Mouse (Mus musculus) small intestine, adult 2 months (tissue): ENCODE measurements around the gene Nudcd2. TPM values are rescaled to one million over a fixed set of nuclear protein-coding genes. Genes with fewer than 3 reads are reported as not detected.
A peak's percentile ranks its signal among the peaks of the same experiment; 100 is the strongest.

ENCODE experiments used
- H3K27ac ChIP-seq: fragments of 200-500 bp; 2 replicates; pipeline ENCODE4 v1.5.1; 2012; ENCODE audit warnings: low read depth, low read length, control low read depth, inconsistent platforms; ENCODE audit not compliant: insufficient read depth
- H3K27me3 ChIP-seq: fragments of 200-500 bp; 2 replicates; pipeline ENCODE4 v1.6.1; 2012; ENCODE audit warnings: mild to moderate bottlenecking, moderate library complexity, low read length, inconsistent platforms; ENCODE audit not compliant: control insufficient read depth, insufficient read depth
- H3K36me3 ChIP-seq: fragments of 200-500 bp; 2 replicates; pipeline ENCODE4 v1.6.1; 2012; ENCODE audit warnings: mild to moderate bottlenecking, low read length, control low read depth, inconsistent platforms; ENCODE audit not compliant: control insufficient read depth, insufficient read depth
- H3K4me1 ChIP-seq: fragments of 200-500 bp; 2 replicates; pipeline ENCODE4 v1.6.1; 2012; ENCODE audit warnings: low read length, inconsistent platforms, mixed read lengths; ENCODE audit not compliant: control insufficient read depth, insufficient read depth, insufficient read length
- H3K4me3 ChIP-seq: fragments of 200-500 bp; 2 replicates; pipeline ENCODE4 v1.5.1; 2012; ENCODE audit warnings: low read depth, mild to moderate bottlenecking, control low read depth, inconsistent platforms, low read length, moderate library complexity
- CTCF ChIP-seq: fragments of 200-500 bp; IDR thresholded peaks from 2 replicates; pipeline ENCODE4 v1.5.1; 2012; ENCODE audit warnings: low read depth, mild to moderate bottlenecking, control low read depth, inconsistent platforms, low read length, moderate library complexity, mixed read lengths; ENCODE audit not compliant: insufficient replicate concordance, insufficient read length; ENCODE audit errors: extremely low read depth
- POLR2A ChIP-seq: fragments of 200-500 bp; IDR thresholded peaks from 2 replicates; pipeline ENCODE4 v1.6.1; 2012; ENCODE audit warnings: low read depth, mild to moderate bottlenecking, control low read depth, inconsistent platforms, low read length, moderate library complexity
- WGBS: fragments of 180-500 bp; shearing (Covaris S2); methylation state at CpG from one replicate; pipeline ENCODE4 v1.1.7; 2018; 5-methylcytosine and 5-hydroxymethylcytosine counted together
- polyA plus RNA-seq: library from polyadenylated mRNA; depleted of rRNA; stranded (reverse); fragments of >200 nt; gene quantifications from 2 replicates; pipeline ENCODE4 v1.2.3, GENCODE M21; 2012; rRNA removed

Nudcd2 gene
- polyA plus RNA-seq: 6.7 TPM in 2 replicates

DNA sequence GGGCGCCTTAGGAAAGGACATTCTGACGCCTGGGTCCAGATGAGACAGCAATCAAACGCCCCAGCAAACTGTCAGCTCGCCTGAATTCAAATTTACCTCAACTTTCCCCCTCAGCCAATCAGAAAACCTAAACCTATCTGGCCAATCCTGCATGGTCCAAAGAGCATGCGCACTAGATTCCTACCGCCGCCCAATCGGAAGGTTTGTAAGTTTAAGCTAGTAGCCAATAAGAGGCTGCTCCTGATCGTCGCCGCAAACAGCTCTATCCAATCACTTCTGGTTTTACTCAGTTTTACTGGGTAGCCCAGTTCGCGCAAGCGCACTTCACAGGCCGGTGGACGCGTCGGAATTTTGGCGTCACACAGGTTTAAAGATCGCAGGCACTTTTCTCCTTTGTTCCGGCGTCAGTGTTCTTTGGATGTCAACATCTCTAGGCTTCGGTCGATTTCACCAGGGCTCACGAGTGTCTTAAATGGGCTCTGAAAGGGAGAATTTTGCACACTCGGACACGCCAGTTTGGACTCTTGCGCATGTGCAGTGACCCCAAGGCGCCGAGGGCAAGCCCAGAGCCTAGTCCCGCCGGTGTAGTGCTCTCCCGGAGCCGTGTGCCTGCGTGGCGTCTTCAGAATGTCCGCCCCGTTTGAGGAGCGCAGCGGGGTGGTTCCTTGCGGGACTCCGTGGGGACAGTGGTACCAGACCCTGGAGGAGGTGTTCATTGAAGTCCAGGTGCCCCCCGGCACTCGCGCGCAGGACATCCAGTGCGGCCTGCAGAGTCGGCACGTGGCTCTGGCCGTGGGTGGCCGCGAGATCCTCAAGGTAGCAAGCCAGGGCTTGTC, at the start of gene Nudcd2, which contains the start of gene Hmmr:
Gene Nudcd2 (plus strand): TSS at position 329 of the 836 bp plus-strand sequence.
Gene Hmmr (minus strand): TSS at position 84 of the 836 bp plus-strand sequence.
- H3K4me3 ChIP-seq: peak within 1 kb of the TSS; percentile 73
- no peak for TF ChIP-seq CTCF
- TF ChIP-seq POLR2A: no peak
- H3K27me3 ChIP-seq: no peaks in the 10 kb centered on the region
- H3K36me3 ChIP-seq: peaks cover 17% of the 10 kb centered on the region
- H3K27ac ChIP-seq: peak within 1 kb of the TSS; percentile 30; the same call in 1 of the 2 replicates
- H3K4me1 ChIP-seq: 0 out of 2 replicates have a peak, but pooled peaks cover 2% of the 10 kb centered on the region
- under 1% methylated on average over 52 of the region's 52 CpGs for WGBS

DNA sequence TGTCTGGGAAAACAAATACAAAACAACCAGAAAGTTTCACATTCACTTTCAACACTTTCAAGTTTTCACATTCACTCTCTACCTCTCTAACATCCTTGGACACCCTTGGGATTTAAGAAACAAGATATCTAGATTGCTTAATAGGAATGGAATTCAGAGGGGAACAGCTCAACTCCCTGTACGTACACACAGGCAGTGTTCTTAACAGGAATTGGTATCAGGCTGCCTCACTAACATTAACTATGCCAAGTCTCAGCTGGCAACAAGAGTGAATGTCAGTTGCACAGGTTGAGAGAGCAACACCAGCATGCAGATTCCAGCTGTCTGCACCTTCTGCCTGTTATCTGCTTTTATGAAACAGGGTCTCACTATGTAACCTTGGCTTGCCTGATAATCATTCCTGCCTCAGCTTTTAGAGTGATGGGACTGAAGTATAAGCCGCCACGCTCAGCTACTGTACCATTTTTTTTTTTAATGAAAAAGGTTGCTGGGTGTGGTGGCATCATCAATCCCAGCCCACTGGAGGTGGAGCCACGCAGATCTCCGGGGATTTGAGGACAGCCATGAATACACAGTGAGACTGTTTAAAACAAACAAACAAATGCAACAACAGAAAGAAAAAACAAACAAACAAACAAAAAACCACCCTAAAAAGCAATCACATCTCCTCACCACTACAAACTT, 42.9 kb upstream of the Nudcd2 start:
- Histone ChIP-seq H3K27ac (no peak overlapping the region), H3K27me3 (no peaks in the 10 kb centered on the region), H3K4me3 (no peak overlapping the region), H3K4me1 (peaks cover 15% of the 10 kb centered on the region; the same call in 1 of the 2 replicates), H3K36me3 (peaks cover 18% of the 10 kb centered on the region)
- 12% methylated on average over 5 of the region's 5 CpGs for WGBS
- TF ChIP-seq POLR2A: no peak
- TF ChIP-seq CTCF: no peak

DNA sequence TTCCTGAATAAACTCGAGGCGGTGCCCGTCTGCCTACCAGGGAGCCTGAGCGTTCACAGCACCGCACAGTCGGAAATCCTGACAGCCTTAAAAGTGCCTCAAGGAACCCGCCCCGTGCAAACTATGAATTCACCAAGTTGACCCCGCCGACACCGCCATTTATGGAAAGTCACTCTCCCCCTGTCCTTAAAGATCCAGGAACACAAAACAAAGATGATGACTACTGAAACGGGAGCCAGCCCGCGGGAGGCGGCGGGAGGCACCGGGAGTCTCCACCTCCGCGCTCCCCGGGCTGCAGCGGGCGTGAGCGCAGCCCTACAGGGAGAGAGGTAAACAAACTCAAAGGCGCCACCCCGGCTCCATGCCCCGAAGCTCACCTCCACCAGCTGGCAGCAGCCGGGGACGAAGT, 41.4 kb upstream of the Nudcd2 start:
- H3K27me3 ChIP-seq: no peaks in the 10 kb centered on the region
- peak overlapping the region; percentile 86 for H3K27ac ChIP-seq
- peaks cover 5% of the 10 kb centered on the region for H3K36me3 ChIP-seq
- H3K4me3 ChIP-seq: peak overlapping the region; percentile 92
- under 1% methylated on average over 28 of the region's 28 CpGs for WGBS
- TF ChIP-seq POLR2A: no peak
- TF ChIP-seq CTCF: no peak
- H3K4me1 ChIP-seq: peaks cover 13% of the 10 kb centered on the region; the same call in 1 of the 2 replicates

DNA sequence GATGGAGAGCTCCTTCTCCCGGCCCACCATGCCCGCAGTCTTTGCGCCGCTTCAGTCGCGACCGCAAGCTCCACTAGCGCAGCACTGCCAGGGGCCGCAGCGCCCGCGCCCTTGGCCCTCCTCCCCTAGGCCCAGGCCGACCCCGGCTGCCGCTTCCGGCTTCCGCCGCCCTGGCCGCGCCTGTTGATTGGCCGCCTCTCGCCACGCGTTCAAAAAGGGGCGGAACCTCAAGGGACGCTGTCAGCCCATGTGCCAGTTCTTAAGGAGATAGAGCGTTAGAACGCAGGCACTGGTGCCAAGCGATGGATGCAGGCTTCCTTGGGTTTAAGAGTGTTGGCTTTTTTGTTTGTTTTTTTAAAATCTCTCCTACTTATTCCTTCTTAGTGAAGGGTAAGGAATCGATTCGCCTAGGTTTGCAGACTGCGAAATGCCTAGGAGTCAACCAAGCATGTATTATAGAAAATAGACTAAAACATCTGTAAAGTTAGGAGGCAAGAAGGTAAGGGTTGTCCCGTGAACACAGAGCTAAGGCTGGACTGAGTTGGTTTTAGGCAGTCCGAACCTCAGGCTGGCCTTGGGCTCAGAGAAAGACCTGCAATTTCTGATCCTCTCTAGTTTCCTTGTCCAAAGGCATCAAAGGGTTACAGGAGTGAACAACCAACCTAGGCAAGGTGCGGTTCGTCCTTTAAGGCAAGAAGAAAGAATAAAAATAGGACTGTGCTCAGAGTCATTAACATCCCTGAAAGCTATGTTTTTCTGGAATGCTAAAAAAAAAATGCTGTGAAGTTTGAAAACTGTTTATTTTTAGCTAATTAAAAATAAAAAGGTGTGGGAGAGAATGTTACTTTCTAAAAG, 40.7 kb upstream of the Nudcd2 start:
- no peaks in the 10 kb centered on the region for H3K27me3 ChIP-seq
- TF ChIP-seq CTCF (no peak), POLR2A (peak; percentile 39)
- under 1% methylated on average over 36 of the region's 36 CpGs for WGBS
- peak overlapping the region; percentile 94 for H3K27ac ChIP-seq
- peak overlapping the region; percentile 92 for H3K4me3 ChIP-seq
- H3K36me3 ChIP-seq: no peaks in the 10 kb centered on the region; the same call in 1 of the 2 replicates
- peaks cover 13% of the 10 kb centered on the region; the same call in 1 of the 2 replicates for H3K4me1 ChIP-seq

DNA sequence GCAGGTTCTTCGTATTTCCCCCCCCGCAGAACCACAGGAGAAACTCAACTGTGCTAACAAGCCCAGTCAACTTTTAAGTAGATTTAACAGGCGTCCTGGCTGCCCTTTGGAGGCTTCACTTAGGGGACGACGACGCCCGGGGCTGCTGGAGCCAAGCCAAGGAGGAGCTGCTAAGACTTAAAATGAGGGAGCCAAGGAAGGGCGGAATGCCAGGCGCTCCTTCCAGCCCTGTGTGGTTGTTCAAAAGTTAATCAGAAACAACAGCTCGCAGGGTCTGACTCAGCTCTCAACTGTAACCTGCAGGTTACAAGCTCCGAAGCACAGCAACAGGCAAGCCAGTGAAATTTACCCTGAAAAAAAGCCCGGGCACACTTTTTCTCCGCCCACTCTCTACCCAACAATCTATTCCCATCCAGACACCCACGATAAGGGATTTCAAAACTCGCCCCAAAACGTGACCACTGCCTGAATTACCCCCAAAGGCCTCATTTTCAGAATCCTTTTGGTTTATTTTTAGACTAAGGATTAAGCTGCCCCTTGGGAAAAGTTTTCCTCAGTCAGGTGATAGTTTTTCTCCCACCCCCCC, 40.0 kb upstream of the Nudcd2 start:
- peak overlapping the region; percentile 85 for H3K4me3 ChIP-seq
- TF ChIP-seq POLR2A (0 out of 2 replicates have a peak, but pooled peaks have one; percentile 10), CTCF (no peak)
- under 1% methylated on average over 16 of the region's 16 CpGs for WGBS
- H3K27ac ChIP-seq: peak overlapping the region; percentile 94
- peaks cover 13% of the 10 kb centered on the region; the same call in 1 of the 2 replicates for H3K4me1 ChIP-seq
- H3K36me3 ChIP-seq: no peaks in the 10 kb centered on the region
- no peaks in the 10 kb centered on the region for H3K27me3 ChIP-seq

DNA sequence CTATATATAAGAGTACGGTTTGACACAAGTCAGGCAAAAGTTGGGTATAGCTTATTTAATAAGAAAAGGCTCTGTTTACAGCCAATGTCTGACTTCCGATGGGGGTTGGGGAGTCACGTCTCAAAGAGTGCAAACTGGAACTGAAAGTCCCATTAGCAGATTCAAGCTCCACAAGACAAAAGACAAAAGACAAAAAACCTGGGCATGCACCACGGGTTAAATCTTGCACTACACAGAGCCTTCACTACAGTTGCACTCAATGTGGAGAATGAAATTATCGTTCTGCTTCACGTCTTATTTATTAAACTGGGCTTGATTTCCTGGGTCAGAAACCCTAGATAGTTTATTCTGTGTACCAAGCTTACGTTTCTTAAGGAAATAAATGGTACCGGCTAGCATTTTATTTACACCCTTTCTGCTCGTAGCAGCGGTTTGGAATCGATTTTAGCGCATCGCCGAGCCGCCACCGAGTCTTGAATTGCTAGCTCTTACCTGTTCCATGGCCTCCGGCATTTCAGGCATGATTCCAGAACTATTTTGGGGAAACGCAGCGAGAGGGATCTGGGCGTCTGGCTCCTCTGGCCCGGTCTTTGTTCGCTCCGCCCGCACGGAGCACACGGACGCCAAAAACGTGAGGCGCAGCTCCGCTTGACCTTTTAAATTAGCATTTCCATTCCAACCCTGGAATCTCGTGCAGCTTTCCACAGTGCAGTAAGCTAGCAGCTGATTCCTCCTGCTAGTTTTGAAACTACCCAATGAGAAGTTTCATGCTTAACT, 39.0 kb upstream of the Nudcd2 start:
- TF ChIP-seq CTCF (no peak), POLR2A (peak; percentile 68)
- Histone ChIP-seq H3K27me3 (no peaks in the 10 kb centered on the region), H3K4me1 (peaks cover 13% of the 10 kb centered on the region; the same call in 1 of the 2 replicates), H3K36me3 (no peaks in the 10 kb centered on the region), H3K4me3 (peak overlapping the region; percentile 84), H3K27ac (peak overlapping the region; percentile 98)
- under 1% methylated on average over 31 of the region's 31 CpGs for WGBS
